Mouse (Mus musculus) liver, embryonic 14.5 days (tissue): ENCODE measurements around the gene Gm21762.
"Not testable (repeated sequence)": the region's sequence is repeated elsewhere in the genome, so short reads cannot be mapped to it uniquely, and the experiment has no call there.

ENCODE experiments used
- CTCF ChIP-seq: IDR thresholded peaks from 2 replicates; pipeline ENCODE4 v1.5.1; 2016; ENCODE audit warnings: antibody characterized with exemption, low read depth, control low read depth
- EP300 ChIP-seq: IDR thresholded peaks from 2 replicates; pipeline ENCODE4 v1.6.1; 2016; ENCODE audit warnings: antibody characterized with exemption, low read depth

DNA sequence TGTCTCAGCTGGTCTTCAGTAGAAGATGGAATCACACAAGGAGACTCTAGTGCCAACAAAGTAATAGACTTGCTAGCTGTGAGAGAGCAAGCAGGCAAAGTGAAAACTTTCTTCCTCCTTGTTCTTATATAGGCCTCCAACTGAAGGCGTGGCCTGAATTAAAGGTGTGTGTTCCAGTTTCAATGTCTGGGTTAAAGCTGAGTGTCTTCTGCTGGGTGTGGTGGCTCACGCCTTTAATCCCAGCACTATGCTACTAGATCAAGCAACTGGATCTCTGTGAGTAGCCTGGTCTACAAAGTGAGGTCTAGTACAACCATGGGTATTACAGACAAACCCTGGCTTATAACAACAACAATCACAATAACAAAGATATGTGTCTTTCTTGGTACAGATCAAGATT is at the start of gene Gm21762:
- TF ChIP-seq EP300, CTCF: not testable (repeated sequence)
